Mouse (Mus musculus): ENCODE measurements at regions not wholly inside any gene's neighbourhood (a gene's known extent, or its start where the extent isn't known, plus 50 kb on each side); places are given as distances from the start of the nearest gene placed in this dataset.

- Histone ChIP-seq H3K79me2 (ENCODE audit: control insufficient read depth, insufficient read depth, low read length, poor library complexity) (no peaks in the 10 kb centered on the region), H3K27me3 (ENCODE audit: control insufficient read depth in 1 of 2, insufficient read depth in 2 of 2, low read length in 2 of 2) (no peaks in the 10 kb centered on the region), H3K4me3 (ENCODE audit: control insufficient read depth in 1 of 2, insufficient read depth in 1 of 2, low read depth in 2 of 2, low read length in 2 of 2) (no peak overlapping the region), H3K36me3 (ENCODE audit: control insufficient read depth in 1 of 2, insufficient read depth in 2 of 2, low read length in 2 of 2) (no peaks in the 10 kb centered on the region), H3K4me1 (ENCODE audit: control insufficient read depth in 1 of 2, insufficient read depth in 2 of 2, low read length in 2 of 2) (no peaks in the 10 kb centered on the region), H3K9ac (ENCODE audit: control insufficient read depth, low read depth, low read length, poor library complexity, severe bottlenecking) (no peak overlapping the region), H3K9me3 (replicated peaks; ENCODE audit: insufficient read depth, low read length) (no peaks in the 10 kb centered on the region), H3K27ac (ENCODE audit: control insufficient read depth, low read depth, low read length) (no peak overlapping the region)
- TF ChIP-seq EP300 (IDR thresholded peaks at IDR 0.05; ENCODE audit: low read depth in 1 of 2, low read length in 2 of 2), result no peak
- no peak for DNase-seq (ENCODE audit: low read depth, low spot score)
Measured at GRCm38 (mm10) chr2:43295801-43296200, 259.3 kb upstream of the Kynu start.

GRCm38 (mm10) chr2:43323836-43324235, 231.3 kb upstream of the Kynu start:
- TF ChIP-seq BHLHE40 (IDR thresholded peaks at IDR 0.05; ENCODE audit: borderline replicate concordance, low read depth, low read length) (no peak), SMC3 (IDR thresholded peaks at IDR 0.05; ENCODE audit: low read depth, low read length) (no peak), ZC3H11A (IDR thresholded peaks at IDR 0.05; ENCODE audit: low read depth, low read length) (no peak), CHD1 (IDR thresholded peaks at IDR 0.05; ENCODE audit: low read depth, low read length) (no peak), MYC (IDR thresholded peaks at IDR 0.05; ENCODE audit: low read depth, low read length) (no peak), RAD21 (IDR thresholded peaks at IDR 0.05; ENCODE audit: low read depth, low read length) (no peak), USF1 (IDR thresholded peaks at IDR 0.05; ENCODE audit: low read depth, low read length) (no peak), MAFK (IDR thresholded peaks at IDR 0.05; ENCODE audit: borderline replicate concordance, low read depth, low read length) (no peak), GABPA (IDR thresholded peaks at IDR 0.05; ENCODE audit: low read depth, low read length) (no peak), CHD2 (IDR thresholded peaks at IDR 0.05; ENCODE audit: low read length) (no peak), MYB (IDR thresholded peaks at IDR 0.05; ENCODE audit: low read depth, low read length) (no peak)
- Histone ChIP-seq H3K79me2 (ENCODE audit: control insufficient read depth, insufficient read depth, low read length, poor library complexity) (no peaks in the 10 kb centered on the region), H3K4me3 (ENCODE audit: control insufficient read depth in 1 of 2, insufficient read depth in 1 of 2, low read depth in 2 of 2, low read length in 2 of 2) (no peak overlapping the region)

GRCm38 (mm10) chr2:43364301-43364700, 190.8 kb upstream of the Kynu start:
- TF ChIP-seq MAX (IDR thresholded peaks at IDR 0.05; ENCODE audit: low read length), result no peak
- TF ChIP-seq ETS1 (IDR thresholded peaks at IDR 0.05; ENCODE audit: low read depth, low read length), result no peak
- no peak overlapping the region for H3K4me3 ChIP-seq (ENCODE audit: control insufficient read depth in 1 of 2, insufficient read depth in 1 of 2, low read depth in 2 of 2, low read length in 2 of 2)
- H3K9me3 ChIP-seq (replicated peaks; ENCODE audit: insufficient read depth, low read length), result no peaks in the 10 kb centered on the region
- no peak overlapping the region for H3K9ac ChIP-seq (ENCODE audit: control insufficient read depth, low read depth, low read length, poor library complexity, severe bottlenecking)
- DNase-seq (ENCODE audit: low read depth, low spot score), result no peak
- H3K36me3 ChIP-seq (ENCODE audit: control insufficient read depth in 1 of 2, insufficient read depth in 2 of 2, low read length in 2 of 2), result no peaks in the 10 kb centered on the region
- no peaks in the 10 kb centered on the region for H3K4me1 ChIP-seq (ENCODE audit: control insufficient read depth in 1 of 2, insufficient read depth in 2 of 2, low read length in 2 of 2)
- H3K27me3 ChIP-seq (ENCODE audit: control insufficient read depth in 1 of 2, insufficient read depth in 2 of 2, low read length in 2 of 2), result no peaks in the 10 kb centered on the region
- H3K79me2 ChIP-seq (ENCODE audit: control insufficient read depth, insufficient read depth, low read length, poor library complexity), result no peaks in the 10 kb centered on the region
- H3K27ac ChIP-seq (ENCODE audit: control insufficient read depth, low read depth, low read length), result no peak overlapping the region

More at GRCm38 (mm10) chr2:43323836-43324235, 231.3 kb upstream of the Kynu start:
- H3K4me1 ChIP-seq (ENCODE audit: control insufficient read depth in 1 of 2, insufficient read depth in 2 of 2, low read length in 2 of 2), result no peaks in the 10 kb centered on the region
- H3K9ac ChIP-seq (ENCODE audit: control insufficient read depth, low read depth, low read length, poor library complexity, severe bottlenecking), result no peak overlapping the region
- H3K9me3 ChIP-seq (replicated peaks; ENCODE audit: insufficient read depth, low read length), result no peaks in the 10 kb centered on the region
- DNase-seq (ENCODE audit: low read depth, low spot score), result no peak
- no peak overlapping the region for H3K27ac ChIP-seq (ENCODE audit: control insufficient read depth, low read depth, low read length)
- no peaks in the 10 kb centered on the region for H3K27me3 ChIP-seq (ENCODE audit: control insufficient read depth in 1 of 2, insufficient read depth in 2 of 2, low read length in 2 of 2)
- no peaks in the 10 kb centered on the region for H3K36me3 ChIP-seq (ENCODE audit: control insufficient read depth in 1 of 2, insufficient read depth in 2 of 2, low read length in 2 of 2)
